Mouse (Mus musculus) embryonic facial prominence, embryonic 12.5 days (tissue): ENCODE measurements around the gene Bcar1. TPM values are rescaled to one million over a fixed set of nuclear protein-coding genes. Genes with fewer than 3 reads are reported as not detected.

ENCODE experiments used
- ATAC-seq: fragments of 200-750 bp; cut with Nextera tagmentation; 2 replicates; pipeline ENCODE4 v1.8.0; 2017; ENCODE audit not compliant: insufficient number of reproducible peaks, insufficient read depth, low FRiP score, low TSS enrichment
- H3K27ac ChIP-seq: fragments of 300-500 bp; sonication (generic); 2 replicates; pipeline ENCODE4 v1.5.1; 2016; ENCODE audit warnings: mild to moderate bottlenecking
- H3K27me3 ChIP-seq: fragments of 300-500 bp; sonication (generic); 2 replicates; pipeline ENCODE4 v1.6.1; 2016; ENCODE audit warnings: mild to moderate bottlenecking, moderate library complexity
- H3K36me3 ChIP-seq: fragments of 300-500 bp; sonication (generic); 2 replicates; pipeline ENCODE4 v1.6.1; 2016; ENCODE audit warnings: mild to moderate bottlenecking
- H3K4me1 ChIP-seq: fragments of 300-500 bp; sonication (generic); 2 replicates; pipeline ENCODE4 v1.6.1; 2016
- H3K4me2 ChIP-seq: fragments of 300-500 bp; sonication (generic); replicated peaks from 2 replicates; pipeline ENCODE4 v1.6.1; 2016; ENCODE audit warnings: mild to moderate bottlenecking, moderate library complexity
- H3K4me3 ChIP-seq: fragments of 300-500 bp; sonication (generic); 2 replicates; pipeline ENCODE4 v1.5.1; 2016; ENCODE audit warnings: mild to moderate bottlenecking
- H3K9ac ChIP-seq: fragments of 300-500 bp; sonication (generic); 2 replicates; pipeline ENCODE4 v1.6.1; 2016; ENCODE audit warnings: mild to moderate bottlenecking, moderate library complexity
- H3K9me3 ChIP-seq: fragments of 300-500 bp; sonication (generic); 2 replicates; pipeline ENCODE4 v1.6.1; 2016; ENCODE audit warnings: mild to moderate bottlenecking, moderate library complexity
- WGBS: fragments of 180-500 bp; shearing (Covaris S2); methylation state at CpG from one replicate; pipeline ENCODE4 v1.1.7; 2016; 5-methylcytosine and 5-hydroxymethylcytosine counted together
- polyA plus RNA-seq: library from polyadenylated mRNA; unstranded; fragments of >200 nt; fragmentation: Nextera tagmentation; extraction: Ambion mirVana; gene quantifications from 2 replicates; pipeline ENCODE4 v1.2.1, GENCODE M21; 2016

Bcar1 gene
- polyA plus RNA-seq, 1 experiment from 2014 or later = 40.0 TPM

DNA sequence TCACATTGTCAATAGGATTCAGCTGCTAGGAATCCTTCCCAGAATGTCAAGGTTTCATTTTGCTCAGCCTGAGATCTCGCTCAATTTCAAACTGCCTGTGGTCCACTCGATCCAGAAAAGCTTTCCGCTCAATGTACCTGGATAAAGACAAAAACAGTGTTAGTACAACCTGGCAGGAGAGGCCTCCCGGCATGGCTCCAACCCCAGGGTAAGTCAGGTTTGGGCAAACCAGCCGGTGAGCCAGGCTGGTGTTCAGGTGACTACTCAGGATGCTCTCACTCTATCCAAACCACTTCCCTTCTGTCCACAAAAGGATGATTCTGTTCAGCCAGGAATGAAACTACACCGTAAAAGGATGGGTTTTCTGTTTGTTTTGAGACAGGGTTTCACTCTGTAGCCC lies 25.0 kb upstream of the Bcar1 start:
- Histone ChIP-seq H3K4me3 (no peak overlapping the region), H3K9ac (no peak overlapping the region), H3K27me3 (no peaks in the 10 kb centered on the region), H3K27ac (no peak overlapping the region), H3K9me3 (no peaks in the 10 kb centered on the region), H3K4me1 (peaks cover 17% of the 10 kb centered on the region), H3K4me2 (no peak overlapping the region), H3K36me3 (peaks cover 39% of the 10 kb centered on the region)
- ATAC-seq = no peak
- WGBS = 84% methylated on average over 6 of the region's 6 CpGs

- Histone ChIP-seq H3K4me2 (no peak overlapping the region), H3K9ac (no peak overlapping the region), H3K4me3 (no peak overlapping the region), H3K27ac (no peak overlapping the region), H3K27me3 (no peaks in the 10 kb centered on the region), H3K9me3 (no peaks in the 10 kb centered on the region), H3K36me3 (peaks cover 31% of the 10 kb centered on the region), H3K4me1 (peaks cover 14% of the 10 kb centered on the region; the same call in 1 of the 2 replicates)
- WGBS = 82% methylated on average over 4 of the region's 4 CpGs
- ATAC-seq = no peak
Measured at GRCm38 (mm10) chr8:111765616-111766015, 22.0 kb upstream of the Bcar1 start.

GRCm38 (mm10) chr8:111765096-111765495 lies 21.5 kb upstream of the Bcar1 start:
- Histone ChIP-seq H3K27ac (no peak overlapping the region), H3K9ac (no peak overlapping the region), H3K4me2 (no peak overlapping the region), H3K4me3 (no peak overlapping the region), H3K4me1 (peaks cover 10% of the 10 kb centered on the region; the same call in 1 of the 2 replicates), H3K27me3 (no peaks in the 10 kb centered on the region), H3K9me3 (no peaks in the 10 kb centered on the region), H3K36me3 (peaks cover 31% of the 10 kb centered on the region)
- 93% methylated on average over 9 of the region's 9 CpGs for WGBS
- ATAC-seq = no peak

DNA sequence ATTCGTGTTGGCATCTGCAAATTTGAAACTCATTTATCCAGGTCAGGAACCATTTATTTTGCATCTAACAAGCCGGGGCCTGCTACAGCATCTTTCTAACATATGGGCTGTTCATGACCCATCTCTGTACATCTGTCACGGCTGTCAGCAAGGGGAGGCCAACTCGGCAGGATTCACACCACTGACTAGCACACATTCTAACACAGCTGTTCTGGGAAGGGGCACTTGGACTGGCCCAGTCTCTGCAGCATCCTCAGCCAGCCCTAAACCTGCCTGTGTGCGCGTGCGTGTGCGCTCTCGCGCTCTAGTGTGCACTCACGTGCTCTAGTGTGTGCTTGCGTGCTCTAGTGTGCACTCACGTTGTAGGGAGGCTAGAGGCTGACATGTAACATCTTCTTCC lies 17.1 kb upstream of the Bcar1 start:
- WGBS = 81% methylated on average over 13 of the region's 13 CpGs
- ATAC-seq = no peak
- no peaks in the 10 kb centered on the region for H3K9me3 ChIP-seq
- H3K4me3 ChIP-seq = no peak overlapping the region
- no peaks in the 10 kb centered on the region for H3K4me1 ChIP-seq
- H3K36me3 ChIP-seq = peaks cover 10% of the 10 kb centered on the region; the same call in 1 of the 2 replicates
- H3K9ac ChIP-seq = no peak overlapping the region
- no peaks in the 10 kb centered on the region for H3K27me3 ChIP-seq
- no peak overlapping the region for H3K4me2 ChIP-seq
- no peak overlapping the region for H3K27ac ChIP-seq

DNA sequence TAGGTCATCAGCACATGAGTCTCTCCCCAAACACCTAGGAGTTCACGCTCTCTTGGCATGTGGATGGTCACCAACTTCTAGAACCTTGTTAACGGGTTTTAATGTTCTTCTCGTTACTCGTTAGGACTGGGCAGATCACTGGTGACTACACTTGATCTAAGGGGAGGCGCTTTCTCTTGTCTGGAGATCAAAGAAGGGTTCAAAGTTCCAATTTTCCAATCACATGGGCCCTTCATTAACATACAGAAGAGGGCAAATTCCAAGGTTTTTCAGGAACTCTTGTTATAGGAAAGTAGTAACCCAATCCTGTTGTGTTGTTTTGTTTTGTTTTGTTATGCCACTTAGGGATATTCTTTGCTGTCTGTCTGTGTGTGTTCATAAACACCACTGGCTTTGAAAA lies 15.2 kb upstream of the Bcar1 start:
- Histone ChIP-seq H3K4me1 (no peaks in the 10 kb centered on the region), H3K9ac (no peak overlapping the region), H3K27me3 (no peaks in the 10 kb centered on the region), H3K9me3 (no peaks in the 10 kb centered on the region), H3K36me3 (no peaks in the 10 kb centered on the region), H3K27ac (no peak overlapping the region), H3K4me3 (no peak overlapping the region), H3K4me2 (no peak overlapping the region)
- no peak for ATAC-seq
- 84% methylated on average over 5 of the region's 5 CpGs for WGBS

DNA sequence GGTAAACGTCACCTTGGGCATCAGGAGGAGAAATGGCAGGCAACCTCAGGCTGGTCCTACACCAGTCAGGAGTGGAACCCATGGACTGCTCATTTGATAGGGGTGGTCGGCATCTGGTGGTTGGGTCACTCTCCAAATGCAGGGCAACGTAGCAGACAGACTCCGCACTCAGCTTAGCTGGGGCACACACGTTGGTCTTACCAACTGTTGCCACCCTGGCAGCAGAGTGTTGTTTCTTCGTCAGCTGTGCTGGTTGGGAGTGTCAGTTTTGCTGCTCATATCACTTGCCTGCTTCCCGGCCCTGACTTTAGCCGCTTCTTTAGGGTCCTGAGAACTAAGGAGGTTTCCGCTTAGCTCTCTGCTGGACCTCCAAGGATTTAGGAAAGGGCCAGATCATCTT lies 14.0 kb upstream of the Bcar1 start:
- no peak for ATAC-seq
- no peak overlapping the region for H3K4me2 ChIP-seq
- no peaks in the 10 kb centered on the region for H3K36me3 ChIP-seq
- 90% methylated on average over 9 of the region's 9 CpGs for WGBS
- no peaks in the 10 kb centered on the region for H3K27me3 ChIP-seq
- H3K9ac ChIP-seq = no peak overlapping the region
- H3K9me3 ChIP-seq = no peaks in the 10 kb centered on the region
- no peak overlapping the region for H3K4me3 ChIP-seq
- no peaks in the 10 kb centered on the region for H3K4me1 ChIP-seq
- no peak overlapping the region for H3K27ac ChIP-seq

DNA sequence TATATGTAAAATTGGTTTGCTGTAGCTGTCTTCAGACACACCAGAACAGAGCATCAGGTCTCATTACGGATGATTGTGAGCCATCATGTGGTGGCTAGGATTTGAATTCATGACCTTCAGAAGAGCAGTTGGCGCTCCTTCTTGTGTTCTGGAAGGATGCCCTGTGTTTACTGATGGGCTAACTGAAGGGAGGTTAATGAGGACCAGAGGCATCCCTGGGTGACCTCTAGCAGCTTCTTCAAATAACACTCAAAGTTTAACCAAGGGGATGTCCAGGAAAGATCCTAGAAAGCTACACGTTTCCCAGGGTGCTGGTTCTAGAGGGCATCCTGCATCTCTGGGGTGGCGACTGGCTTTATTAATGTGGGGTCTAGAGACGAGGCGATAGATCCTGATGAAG lies 11.1 kb upstream of the Bcar1 start:
- no peak for ATAC-seq
- Histone ChIP-seq H3K36me3 (no peaks in the 10 kb centered on the region), H3K27ac (no peak overlapping the region), H3K9me3 (no peaks in the 10 kb centered on the region), H3K4me2 (no peak overlapping the region), H3K27me3 (no peaks in the 10 kb centered on the region), H3K4me3 (no peak overlapping the region), H3K4me1 (no peaks in the 10 kb centered on the region), H3K9ac (no peak overlapping the region)
- 82% methylated on average over 6 of the region's 6 CpGs for WGBS

DNA sequence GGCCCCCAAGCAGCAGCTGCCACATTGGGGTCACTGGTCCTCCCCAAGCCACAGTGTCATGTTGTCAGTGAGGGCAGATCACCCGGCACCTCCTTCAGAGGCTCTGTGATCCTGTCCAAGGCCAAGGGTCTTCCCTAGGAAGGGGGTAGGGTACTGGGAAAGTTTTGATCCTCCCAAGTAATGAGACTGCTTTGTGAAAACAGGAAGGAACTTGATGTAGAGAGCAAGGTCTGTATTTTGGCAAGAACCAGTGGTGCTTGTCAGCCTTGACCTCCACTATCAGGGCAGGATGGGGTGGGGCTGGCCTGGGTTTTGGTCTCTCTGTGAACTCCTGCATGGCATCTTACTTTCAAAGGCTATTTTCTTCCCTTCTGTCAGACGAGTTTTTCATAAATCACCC lies 10.5 kb upstream of the Bcar1 start:
- H3K4me1 ChIP-seq = no peaks in the 10 kb centered on the region
- H3K4me3 ChIP-seq = no peak overlapping the region
- H3K9me3 ChIP-seq = no peaks in the 10 kb centered on the region
- no peak overlapping the region for H3K4me2 ChIP-seq
- H3K9ac ChIP-seq = no peak overlapping the region
- WGBS = 39% methylated on average over 2 of the region's 2 CpGs
- H3K36me3 ChIP-seq = no peaks in the 10 kb centered on the region
- no peak overlapping the region for H3K27ac ChIP-seq
- no peak for ATAC-seq
- no peaks in the 10 kb centered on the region for H3K27me3 ChIP-seq

DNA sequence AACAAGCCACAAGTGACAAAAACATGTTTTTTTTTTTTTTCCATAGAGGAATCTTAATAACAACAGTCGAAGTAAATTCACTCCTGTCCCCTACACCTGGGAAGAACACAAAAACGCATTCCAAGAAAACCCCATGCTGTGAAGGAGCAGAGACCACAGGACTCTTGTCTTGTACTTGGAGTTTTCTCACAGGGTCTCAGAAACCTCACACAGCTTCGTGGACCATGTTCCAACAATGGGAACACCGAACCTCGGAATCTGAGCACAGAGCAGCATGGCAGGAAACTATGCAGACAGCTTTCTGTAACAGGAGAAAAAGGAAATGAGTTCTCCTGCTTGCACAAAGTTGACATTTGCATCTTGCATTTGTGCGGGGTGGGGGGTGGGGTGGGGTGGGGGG lies 5.2 kb upstream of the Bcar1 start:
- Histone ChIP-seq H3K4me3 (no peak overlapping the region), H3K27me3 (no peaks in the 10 kb centered on the region), H3K4me2 (no peak overlapping the region), H3K36me3 (no peaks in the 10 kb centered on the region), H3K27ac (no peak overlapping the region), H3K9me3 (no peaks in the 10 kb centered on the region), H3K9ac (no peak overlapping the region), H3K4me1 (peaks cover 17% of the 10 kb centered on the region)
- 48% methylated on average over 6 of the region's 6 CpGs for WGBS
- no peak for ATAC-seq

- Histone ChIP-seq H3K9ac (no peak overlapping the region), H3K4me2 (no peak overlapping the region), H3K36me3 (no peaks in the 10 kb centered on the region), H3K9me3 (no peaks in the 10 kb centered on the region), H3K4me1 (peaks cover 17% of the 10 kb centered on the region), H3K4me3 (no peak overlapping the region), H3K27ac (no peak overlapping the region), H3K27me3 (no peaks in the 10 kb centered on the region)
- no peak for ATAC-seq
- 62% methylated on average over 8 of the region's 8 CpGs for WGBS
Measured at GRCm38 (mm10) chr8:111747866-111748649, 4.4 kb upstream of the Bcar1 start.

GRCm38 (mm10) chr8:111746582-111747465 lies 3.2 kb upstream of the Bcar1 start:
- ATAC-seq = no peak
- Histone ChIP-seq H3K4me1 (peaks cover 28% of the 10 kb centered on the region), H3K9me3 (no peaks in the 10 kb centered on the region), H3K9ac (no peak overlapping the region), H3K36me3 (no peaks in the 10 kb centered on the region), H3K27ac (no peak overlapping the region), H3K4me3 (no peak overlapping the region), H3K27me3 (no peaks in the 10 kb centered on the region), H3K4me2 (no peak overlapping the region)
- 70% methylated on average over 13 of the region's 13 CpGs for WGBS
